Mouse (Mus musculus) inflammation-experienced regulatory T-cells, adult 6 months (primary cell): ENCODE measurements around the gene Mrps12. TPM values are rescaled to one million over a fixed set of nuclear protein-coding genes. Genes with fewer than 3 reads are reported as not detected.
"Not testable (repeated sequence)": the region's sequence is repeated elsewhere in the genome, so short reads cannot be mapped to it uniquely, and the experiment has no call there.

Experiments used
- ATAC-seq: one replicate; pipeline ENCODE4 v1.8.0; 2017
- polyA plus RNA-seq, 3 experiments: library from polyadenylated mRNA; unstranded; fragments of 100-300 nt; shearing (Covaris generic); gene quantifications; one replicate each; pipeline ENCODE4 v1.2.1; 2017

The Mrps12 gene
- polyA plus RNA-seq, 3 experiments from 2014 or later: 55.8 to 67.1 (median 65.2) TPM

GRCm38 (mm10) chr7:28702601-28703143 is 38.9 kb downstream of the Mrps12 start:
- peak; percentile 84 for ATAC-seq

GRCm38 (mm10) chr7:28701306-28701705 is 40.3 kb downstream of the Mrps12 start:
- not testable (repeated sequence) for ATAC-seq

- ATAC-seq: no peak
Observed at GRCm38 (mm10) chr7:28700269-28700668, 41.4 kb downstream of the Mrps12 start.

- no peak for ATAC-seq
Observed at GRCm38 (mm10) chr7:28697277-28697676, 44.3 kb downstream of the Mrps12 start.

- ATAC-seq: no peak
Observed at GRCm38 (mm10) chr7:28694966-28695511, 46.6 kb downstream of the Mrps12 start.

GRCm38 (mm10) chr7:28694423-28694822 is 47.2 kb downstream of the Mrps12 start:
- ATAC-seq: no peak

GRCm38 (mm10) chr7:28693321-28693966 is 48.2 kb downstream of the Mrps12 start:
- ATAC-seq: peak; percentile 91

- ATAC-seq: no peak
Observed at GRCm38 (mm10) chr7:28692545-28693320, 48.9 kb downstream of the Mrps12 start, which contains the start of gene Fbxo27. Gene Fbxo27 (plus strand): TSS chr7:28692849.

GRCm38 (mm10) chr7:28691075-28691474 is 50.5 kb downstream of the Mrps12 start:
- ATAC-seq: no peak

Other genes starting within 250 kb of the Mrps12 start
- gene Ifnl2, start 231.4 kb downstream of the Mrps12 start, polyA plus RNA-seq: not detected
- not detected for gene Ifnl3, start 219.0 kb downstream of the Mrps12 start, polyA plus RNA-seq
- not detected for gene Sycn, start 200.9 kb downstream of the Mrps12 start, polyA plus RNA-seq
- 1 to 10 TPM in 1 of 3 experiments, not detected in 2; 1.4 TPM for gene Nccrp1, start 194.6 kb downstream of the Mrps12 start, polyA plus RNA-seq
- 1 to 10 TPM; 6.4 to 9.8 (median 8.2) TPM for gene Samd4b, start 143.7 kb downstream of the Mrps12 start, polyA plus RNA-seq
- gene Pak4, start 143.6 kb downstream of the Mrps12 start, polyA plus RNA-seq: 1 to 10 TPM; 2.1 to 3.7 (median 2.6) TPM
- gene Acp7, start 110.5 kb downstream of the Mrps12 start, polyA plus RNA-seq: not detected
- 1 to 10 TPM in 2 of 3 experiments, under 1 TPM in 1; 0.93 to 4.4 (median 1.3) TPM for gene Fbxo27, start 49.0 kb downstream of the Mrps12 start, polyA plus RNA-seq
- gene Fbxo17, start 25.0 kb downstream of the Mrps12 start, polyA plus RNA-seq: 1 to 10 TPM; 1.4 to 9.9 (median 6.4) TPM
- 10 to 100 TPM in 2 of 3 experiments, 1 to 10 TPM in 1; 9.1 to 13.2 (median 10.8) TPM for gene Sars2, start 172 bp upstream of the Mrps12 start, polyA plus RNA-seq
- not detected for gene Ccer2, start 14.4 kb upstream of the Mrps12 start, polyA plus RNA-seq
- gene Sirt2, start 24.9 kb upstream of the Mrps12 start, polyA plus RNA-seq: 100 to 1,000 TPM in 1 of 3 experiments, 10 to 100 TPM in 2; 65.3 to 134 (median 90.9) TPM
- 10 to 100 TPM; 46.0 to 72.8 (median 53.3) TPM for gene Nfkbib, start 25.7 kb upstream of the Mrps12 start, polyA plus RNA-seq
- 100 to 1,000 TPM; 216 to 294 (median 288) TPM for gene Rinl, start 47.1 kb upstream of the Mrps12 start, polyA plus RNA-seq
- gene Hnrnpl, start 66.7 kb upstream of the Mrps12 start, polyA plus RNA-seq: 100 to 1,000 TPM; 171 to 386 (median 383) TPM
- gene Ech1, start 83.4 kb upstream of the Mrps12 start, polyA plus RNA-seq: 100 to 1,000 TPM; 190 to 267 (median 222) TPM
- 10 to 100 TPM; 18.1 to 38.8 (median 20.9) TPM for gene Lgals4, start 92.0 kb upstream of the Mrps12 start, polyA plus RNA-seq
- gene Lgals7, start 122.0 kb upstream of the Mrps12 start, polyA plus RNA-seq: 1 to 10 TPM in 1 of 3 experiments, under 1 TPM in 1, not detected in 1; 0.46 to 5.6 TPM
- under 1 TPM in 1 of 3 experiments, not detected in 2; 0.15 TPM for gene Capn12, start 139.6 kb upstream of the Mrps12 start, polyA plus RNA-seq
- 100 to 1,000 TPM in 1 of 3 experiments, 10 to 100 TPM in 2; 74.2 to 145 (median 93.4) TPM for gene Actn4, start 220.5 kb upstream of the Mrps12 start, polyA plus RNA-seq
- 100 to 1,000 TPM; 441 to 670 (median 588) TPM for gene Eif3k, start 240.0 kb upstream of the Mrps12 start, polyA plus RNA-seq
- gene Map4k1, start 240.2 kb upstream of the Mrps12 start, polyA plus RNA-seq: 100 to 1,000 TPM in 2 of 3 experiments, 10 to 100 TPM in 1; 98.7 to 130 (median 111) TPM